Mouse (Mus musculus) liver (tissue): Measurements from ENCODE around the gene Zfp362.

Source experiments
- DNase-seq: peaks from one replicate; pipeline ENCODE4 v3.0.0-alpha.2; 2020; ENCODE audit warnings: mixed read lengths

Gene Zfp362

DNA sequence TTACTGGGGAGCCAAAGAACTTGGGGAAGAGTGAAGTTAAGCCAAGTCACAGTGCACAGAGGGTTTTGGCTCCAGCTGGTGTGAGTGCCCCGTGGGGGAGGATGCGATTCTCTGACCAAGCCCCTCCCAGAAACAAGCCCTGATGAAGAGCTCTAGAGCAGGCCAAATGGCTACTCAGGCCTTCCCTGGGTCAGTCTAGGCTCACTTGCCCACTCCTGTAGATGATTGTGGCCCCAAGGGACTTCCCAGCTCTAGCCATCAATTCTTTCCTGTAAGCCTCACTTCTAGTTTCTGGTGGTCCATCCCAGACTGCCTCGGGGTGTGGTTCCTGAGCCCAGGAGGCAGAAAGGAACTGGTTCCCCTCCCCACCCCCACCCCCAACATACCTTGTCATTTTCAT is 50.8 kb downstream of the Zfp362 start, which contains the start of gene A3galt2:
A3galt2 (plus strand) TSS at position 301 of the 400 bp plus-strand sequence.
- DNase-seq: no peak

DNA sequence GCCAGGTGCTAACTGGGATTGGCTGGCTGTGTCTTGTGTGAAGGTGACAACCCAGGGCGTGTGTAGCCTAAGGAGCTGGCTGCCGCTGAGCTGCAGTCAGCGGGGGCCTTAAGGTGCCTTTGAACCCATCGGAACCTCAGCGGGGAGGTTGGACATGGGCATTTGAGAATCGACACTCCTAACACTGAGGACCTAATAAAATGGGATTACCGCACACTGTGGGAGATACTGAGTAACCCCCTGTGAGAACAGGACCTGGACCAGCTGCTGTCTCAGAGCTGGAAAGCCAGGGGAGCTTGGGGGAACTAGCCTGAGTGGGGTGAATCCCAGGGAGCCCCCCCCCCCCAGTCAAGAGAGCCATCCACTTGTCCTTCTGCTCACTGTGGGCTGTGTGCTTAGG is 52.3 kb downstream of the Zfp362 start:
- DNase-seq: no peak

DNA sequence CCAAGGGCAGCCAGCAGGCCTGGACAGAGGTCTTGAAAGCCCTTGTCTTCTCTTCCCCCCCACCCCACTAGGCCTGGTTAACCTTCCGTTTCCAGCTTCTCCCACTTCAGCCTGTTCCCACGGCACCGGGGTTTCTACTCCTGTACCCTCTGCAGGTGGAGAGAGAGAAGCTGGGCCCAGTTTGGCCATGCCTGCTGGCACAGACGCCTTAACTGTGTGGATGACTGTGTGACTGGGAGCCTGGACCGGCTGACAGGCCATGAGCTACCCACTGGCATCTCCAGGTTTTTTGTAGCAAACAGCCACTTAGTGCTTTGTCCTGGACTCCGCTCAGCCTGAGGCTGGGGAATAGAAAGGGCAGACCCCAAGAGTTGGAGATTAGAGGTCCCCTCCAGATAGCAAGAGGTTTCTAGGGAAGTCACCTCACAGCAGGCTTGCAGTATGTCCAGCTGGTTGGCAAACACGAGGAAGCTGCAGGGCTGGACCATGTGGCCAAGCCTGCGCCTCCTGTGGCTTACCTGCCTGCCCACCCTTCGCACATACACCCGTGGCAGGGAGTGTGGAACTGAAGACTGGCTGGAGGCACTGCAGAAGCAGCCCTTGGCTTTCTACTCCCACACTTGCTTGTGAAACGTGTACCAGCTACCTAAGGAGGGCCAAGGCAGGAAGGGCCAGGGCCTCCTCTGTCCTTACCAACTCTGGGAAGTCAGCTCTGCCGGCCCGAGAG is 53.7 kb downstream of the Zfp362 start:
- no peak for DNase-seq

DNA sequence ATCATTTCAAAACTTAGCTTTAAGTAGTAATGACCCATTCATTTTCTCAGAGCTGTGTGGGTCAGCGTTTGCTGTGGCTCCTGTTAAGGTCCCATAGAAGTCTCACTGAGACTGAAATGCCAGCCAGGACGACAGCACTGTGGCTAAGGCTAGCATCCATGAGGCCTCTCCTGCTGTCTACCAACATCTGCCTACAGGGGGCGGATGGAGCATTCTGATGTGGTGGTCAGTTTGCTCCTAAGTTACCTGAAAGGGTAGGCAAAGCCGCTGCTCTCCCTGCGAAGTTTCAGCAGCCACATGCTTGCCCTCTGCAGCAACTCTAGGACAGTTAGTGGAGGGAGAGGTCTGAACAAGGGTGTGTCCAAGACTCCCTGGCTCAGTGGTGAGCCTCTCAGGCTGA is 54.8 kb downstream of the Zfp362 start:
- no peak for DNase-seq

DNA sequence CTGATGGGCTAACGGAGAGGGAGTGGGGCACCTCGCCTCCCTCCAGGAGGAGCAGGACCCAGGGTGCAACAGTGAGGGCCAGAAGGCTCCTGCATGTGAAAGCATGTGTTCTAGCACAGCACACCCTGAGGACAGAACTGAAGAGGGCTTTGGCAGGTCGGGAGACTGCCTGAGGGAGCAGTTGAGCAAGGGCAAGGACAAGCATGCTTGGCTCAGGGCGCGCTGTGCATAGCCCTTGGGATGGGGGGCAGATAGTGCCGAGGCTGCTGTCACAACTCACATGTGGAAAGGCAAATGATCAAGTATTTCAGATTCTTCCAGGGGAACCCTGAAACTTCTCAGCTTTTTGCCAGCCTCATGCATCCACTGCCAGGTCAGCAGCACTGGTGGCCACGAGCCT is 57.5 kb downstream of the Zfp362 start:
- DNase-seq: no peak

DNA sequence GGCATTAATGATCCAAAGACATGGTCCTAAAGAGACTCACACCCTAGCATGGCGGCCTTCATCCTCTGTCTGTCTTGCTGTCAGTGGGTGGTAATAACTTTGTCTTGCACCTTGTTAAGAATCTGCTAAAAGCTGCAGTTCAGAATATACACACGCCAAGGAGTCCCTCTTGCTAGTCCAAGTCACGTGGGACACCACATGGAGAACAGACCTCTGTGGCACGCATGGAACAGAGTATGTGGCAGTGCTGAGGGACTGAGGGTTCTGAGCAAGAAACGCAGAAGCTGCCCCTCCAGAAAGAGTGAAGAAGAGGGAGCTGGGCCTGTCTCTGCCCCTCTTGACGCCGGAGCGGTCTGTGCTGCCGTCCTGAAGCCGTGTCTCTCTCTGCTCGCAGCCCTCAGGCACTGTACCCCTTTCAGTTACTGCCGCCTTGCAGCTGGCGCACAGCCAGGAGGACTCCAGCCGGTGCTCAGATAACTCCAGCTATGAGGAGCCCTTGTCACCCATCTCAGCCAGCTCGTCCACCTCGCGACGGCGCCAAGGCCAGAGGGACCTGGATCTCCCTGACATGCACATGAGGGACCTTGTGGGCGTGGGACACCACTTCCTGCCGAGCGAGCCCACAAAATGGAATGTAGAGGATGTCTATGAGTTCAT is 58.1 kb downstream of the Zfp362 start:
- DNase-seq: no peak

DNA sequence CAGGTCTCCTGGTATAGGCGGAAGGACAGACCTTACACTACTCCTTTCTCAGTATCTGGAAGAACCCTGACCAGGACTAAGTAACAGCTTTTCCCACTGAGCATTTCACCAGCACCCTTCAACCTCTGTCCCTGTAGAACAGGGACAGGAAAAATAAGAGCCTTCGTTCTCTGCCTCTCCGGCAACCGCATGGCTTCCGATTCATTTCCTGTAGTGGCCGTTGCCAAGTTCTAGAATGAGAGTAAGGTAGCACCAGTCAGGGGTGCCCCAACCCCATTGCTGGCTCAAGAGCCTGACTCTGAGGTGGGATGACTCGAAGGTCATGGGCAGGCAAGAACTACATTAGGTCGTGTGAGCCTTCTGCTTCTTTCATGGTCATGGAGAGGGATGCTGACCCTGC is 60.7 kb downstream of the Zfp362 start:
- no peak for DNase-seq

DNA sequence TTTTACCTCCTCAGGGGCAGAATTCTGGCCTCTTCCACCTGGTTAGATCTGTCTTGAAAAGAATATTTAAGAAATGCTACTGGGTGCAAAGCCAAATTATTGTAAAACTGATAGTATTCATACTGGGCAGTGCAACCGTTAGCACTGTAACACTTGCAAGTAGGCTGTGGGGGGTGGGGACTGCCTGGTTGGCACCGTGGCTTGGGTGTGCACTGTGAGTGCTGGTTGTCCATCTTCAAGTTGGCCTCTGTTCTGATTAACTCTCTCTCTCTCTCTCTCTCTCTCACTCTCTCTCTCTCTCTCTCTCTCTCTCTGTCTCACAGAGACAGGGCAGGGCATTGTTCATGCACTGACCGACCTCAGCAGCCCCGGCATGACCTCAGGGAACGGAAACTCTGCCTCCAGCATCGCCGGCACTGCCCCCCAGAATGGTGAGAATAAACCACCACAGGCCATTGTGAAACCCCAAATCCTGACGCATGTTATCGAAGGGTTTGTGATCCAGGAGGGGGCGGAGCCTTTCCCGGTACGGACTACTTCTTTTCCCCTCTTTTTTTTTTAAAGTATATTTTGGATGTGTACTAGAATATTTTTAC is 62.7 kb downstream of the Zfp362 start:
- no peak for DNase-seq

DNA sequence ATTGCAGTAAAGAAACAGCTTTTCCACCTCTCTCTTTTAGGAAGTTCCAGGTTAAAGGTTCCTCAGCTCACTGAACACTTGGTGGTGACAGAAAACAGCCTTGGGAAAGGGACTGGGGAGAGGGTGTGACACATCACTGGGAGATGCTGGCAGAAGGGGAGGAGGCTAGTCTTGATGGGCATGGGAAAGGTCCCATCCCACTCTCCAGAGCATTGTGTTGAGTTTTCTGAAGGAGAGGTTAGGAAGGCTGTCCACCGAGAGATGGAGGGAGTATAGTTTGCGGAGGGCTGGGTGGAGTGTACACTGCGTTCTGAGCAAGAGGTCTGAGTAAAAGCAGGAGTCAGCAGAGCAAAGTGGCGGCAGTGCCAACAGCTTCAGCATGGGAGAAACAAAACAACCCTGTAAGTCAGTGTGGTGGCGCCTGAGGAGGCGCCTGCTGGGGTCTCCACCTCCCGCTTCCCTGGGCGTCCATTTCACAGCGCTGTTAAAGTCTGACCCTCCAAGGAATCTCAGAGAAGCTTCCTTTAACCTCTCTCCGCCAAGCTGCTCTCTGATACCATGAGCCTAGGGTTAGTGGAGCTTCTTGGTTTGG is 63.4 kb downstream of the Zfp362 start:
- DNase-seq: no peak

DNA sequence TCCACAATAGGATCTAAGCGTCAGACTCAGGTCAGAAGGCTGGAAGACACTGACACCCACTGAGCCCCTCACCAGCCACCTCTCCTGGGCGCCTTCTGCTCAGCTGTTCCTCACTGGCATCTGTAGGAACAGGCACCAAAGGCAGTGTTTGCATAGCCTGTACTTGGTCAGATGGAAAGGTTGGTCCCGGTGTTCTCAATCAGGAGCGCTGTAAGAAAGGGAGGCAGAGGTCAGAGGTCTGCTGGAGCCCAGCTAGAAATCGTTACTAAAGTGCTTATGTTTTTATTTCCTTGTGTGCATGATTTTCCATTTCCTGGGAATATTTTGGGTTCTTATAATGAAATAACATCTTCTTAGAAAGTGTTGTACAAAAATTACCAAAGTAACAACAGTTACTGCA is 63.9 kb downstream of the Zfp362 start:
- no peak for DNase-seq

DNA sequence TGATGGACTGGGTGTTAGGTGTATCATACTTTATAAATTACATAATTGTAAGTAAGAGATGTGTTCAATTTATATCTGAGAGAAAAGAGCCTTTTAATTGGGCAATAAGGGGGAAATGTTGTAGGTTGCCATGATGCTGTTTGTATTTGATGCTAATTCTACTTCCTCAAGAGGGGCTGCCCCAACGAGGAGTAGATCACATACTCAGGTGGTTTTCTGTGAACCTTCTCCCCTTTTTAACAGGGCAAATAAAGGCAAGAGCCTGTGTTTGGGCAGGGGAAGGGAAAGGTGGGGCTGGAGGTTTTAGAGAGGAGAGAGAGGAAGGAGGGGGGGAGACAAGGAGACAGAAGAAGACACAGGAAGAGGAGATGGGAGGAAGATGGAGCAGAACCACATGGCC is 65.0 kb downstream of the Zfp362 start:
- DNase-seq: no peak

DNA sequence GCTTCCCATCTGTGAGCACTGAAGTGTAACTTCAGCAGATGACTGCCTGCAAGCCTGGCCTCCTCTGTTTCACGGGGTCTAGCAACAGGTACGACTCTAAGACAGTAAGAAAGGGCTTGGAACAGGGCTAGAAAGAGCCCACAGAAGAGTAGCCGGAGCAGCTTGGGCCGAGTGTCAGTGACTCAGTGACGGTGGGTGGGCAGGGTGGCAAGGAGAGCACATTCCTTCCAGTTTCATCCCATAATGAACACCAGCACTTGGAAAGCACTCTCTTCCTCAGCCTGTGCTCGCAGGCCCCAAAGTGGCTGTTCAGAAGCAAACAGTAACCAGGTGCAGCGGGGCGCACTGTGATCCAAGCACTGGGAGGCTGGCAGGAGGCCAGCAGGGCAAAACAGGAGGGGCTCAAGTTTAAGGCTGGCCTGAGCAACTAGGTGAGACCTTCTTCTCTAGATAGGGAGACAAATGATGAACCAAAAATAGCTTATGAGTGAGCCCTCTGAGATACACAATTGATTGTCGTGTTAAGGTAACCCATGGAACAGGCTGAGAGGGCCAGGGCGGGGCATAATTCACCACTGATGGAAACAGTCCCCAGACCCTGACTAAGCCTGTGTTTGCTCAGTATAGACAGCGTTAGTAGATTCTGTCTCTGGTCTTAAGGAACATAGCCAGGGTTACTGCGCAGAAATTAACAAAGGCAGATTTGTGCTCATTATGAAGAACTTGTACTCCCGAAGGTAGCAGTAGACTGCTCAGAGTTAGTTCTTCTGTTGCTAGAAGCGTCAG is 67.8 kb downstream of the Zfp362 start:
- no peak for DNase-seq

DNA sequence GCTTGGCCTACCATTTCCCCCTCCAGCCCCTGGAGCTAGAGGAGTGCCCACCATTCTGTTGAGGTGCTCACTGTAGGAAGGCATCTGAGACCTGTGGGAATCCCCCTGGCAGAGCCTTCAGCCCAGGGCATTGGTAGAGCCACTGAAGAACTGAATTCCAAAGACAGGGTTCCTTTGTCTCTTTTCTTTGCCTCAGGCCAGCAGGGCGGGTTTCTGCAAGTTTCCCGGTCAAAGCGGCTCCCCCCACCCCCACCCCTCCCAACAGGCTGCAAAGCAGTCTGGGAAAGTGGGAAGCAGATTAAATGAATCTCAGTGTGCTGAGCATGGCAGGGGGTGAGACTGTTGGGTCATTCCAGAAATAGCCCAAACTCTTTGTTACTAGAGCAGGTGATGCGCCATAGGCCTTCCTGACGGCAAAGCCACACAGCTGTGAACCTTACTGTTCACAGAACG is 68.7 kb downstream of the Zfp362 start:
- DNase-seq: no peak

DNA sequence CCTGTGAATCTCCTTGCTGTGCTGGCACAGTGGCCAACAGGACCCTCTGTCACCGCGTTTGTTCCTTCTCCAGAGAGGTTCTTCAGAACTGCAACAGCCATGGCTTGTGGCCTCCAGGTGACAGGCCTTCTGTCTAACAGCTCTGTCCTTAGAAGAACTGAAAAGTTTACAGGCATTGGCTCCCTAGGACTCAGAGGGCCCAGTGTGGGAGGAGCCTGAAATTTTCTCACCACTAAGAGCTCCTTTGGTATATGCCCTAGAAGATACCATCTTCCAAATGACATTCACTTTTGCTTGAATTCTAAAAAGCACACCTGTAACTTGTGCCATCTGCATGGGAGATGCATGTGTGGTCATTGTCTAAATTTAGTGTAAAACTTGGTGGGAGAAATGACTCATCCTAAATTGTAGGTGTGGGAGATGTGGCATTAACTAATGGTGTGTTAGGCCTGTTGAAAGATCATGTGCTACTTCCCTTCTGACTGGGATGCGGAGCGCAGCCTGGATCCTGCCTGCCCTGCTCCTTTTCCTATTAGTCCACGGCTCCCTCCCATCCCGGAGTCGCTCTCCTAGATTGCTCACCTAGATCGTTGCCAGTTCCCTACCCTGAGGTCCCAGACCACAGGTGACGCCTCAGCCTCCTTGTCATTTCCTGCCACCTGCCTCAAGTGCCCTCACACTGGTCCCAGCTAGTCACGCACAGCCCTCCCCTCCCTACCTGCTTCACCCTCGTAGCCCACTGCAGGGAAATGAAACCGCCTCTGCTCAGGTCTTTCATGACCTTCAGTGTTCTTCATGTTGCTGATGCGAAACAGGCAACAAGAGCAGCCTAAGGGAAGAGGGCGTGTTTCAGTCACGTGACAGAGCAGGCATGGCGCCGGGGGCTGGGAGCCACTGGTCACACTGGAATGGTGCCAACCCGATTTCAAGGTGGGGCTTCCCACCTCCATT is 70.8 kb downstream of the Zfp362 start:
- DNase-seq: no peak

DNA sequence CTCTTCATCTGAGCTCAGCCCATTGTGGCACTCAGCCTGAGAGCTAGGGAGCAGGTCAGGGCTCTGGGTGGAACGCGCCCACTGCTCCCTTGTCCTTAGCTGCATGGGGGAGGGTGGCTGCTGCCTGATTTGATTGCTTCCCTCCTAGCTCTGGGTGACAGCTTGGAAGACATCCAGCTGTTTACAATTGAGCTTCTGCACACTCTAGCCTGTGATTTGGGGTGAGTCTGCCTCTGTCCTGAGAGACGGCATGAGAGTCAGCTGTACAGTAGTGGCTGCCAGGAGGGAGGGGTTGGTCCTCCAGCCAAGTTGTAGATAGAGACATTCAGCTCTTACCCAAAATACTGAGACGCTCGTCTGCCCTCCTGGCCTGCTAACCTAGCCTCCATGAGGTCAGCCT is 71.6 kb downstream of the Zfp362 start:
- peak; percentile 43 for DNase-seq

DNA sequence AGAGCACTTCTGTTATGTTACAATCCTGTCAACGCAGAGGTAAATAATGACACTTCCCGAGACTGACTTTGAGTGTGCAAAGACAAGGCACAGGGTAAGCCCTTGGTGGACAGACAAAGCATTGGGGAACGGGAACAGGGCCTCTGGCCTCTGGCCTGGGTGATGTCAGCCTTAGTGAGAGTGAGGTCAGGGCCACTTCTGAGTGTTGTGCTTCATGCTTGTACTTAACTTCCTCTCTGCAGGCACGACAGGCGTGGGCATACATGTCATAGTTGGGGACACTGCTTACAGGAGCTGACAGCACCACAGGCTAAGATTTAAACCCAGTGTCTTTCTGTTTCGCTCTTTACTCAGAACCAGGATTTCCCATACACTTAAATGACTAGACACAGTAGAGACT is 72.3 kb downstream of the Zfp362 start:
- no peak for DNase-seq

DNA sequence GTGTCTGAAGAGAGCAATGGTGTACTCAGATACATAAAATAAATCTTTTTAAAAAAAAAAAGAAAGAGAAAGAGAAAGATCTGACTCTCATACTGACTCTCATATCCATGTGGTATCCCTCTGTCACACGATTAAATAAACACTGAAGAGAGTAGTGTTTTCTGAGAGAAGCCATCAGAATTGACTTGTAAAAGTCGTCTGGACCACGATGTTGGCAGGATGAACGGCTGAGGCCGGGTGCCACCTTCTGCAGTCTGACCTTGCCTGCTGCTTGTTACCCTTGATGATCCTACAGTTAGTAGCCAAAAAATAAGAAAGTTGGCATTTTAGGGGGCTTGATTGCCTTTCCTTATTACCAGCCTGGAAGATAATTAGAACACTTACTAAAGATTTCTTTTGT is 73.1 kb downstream of the Zfp362 start:
- DNase-seq: no peak

DNA sequence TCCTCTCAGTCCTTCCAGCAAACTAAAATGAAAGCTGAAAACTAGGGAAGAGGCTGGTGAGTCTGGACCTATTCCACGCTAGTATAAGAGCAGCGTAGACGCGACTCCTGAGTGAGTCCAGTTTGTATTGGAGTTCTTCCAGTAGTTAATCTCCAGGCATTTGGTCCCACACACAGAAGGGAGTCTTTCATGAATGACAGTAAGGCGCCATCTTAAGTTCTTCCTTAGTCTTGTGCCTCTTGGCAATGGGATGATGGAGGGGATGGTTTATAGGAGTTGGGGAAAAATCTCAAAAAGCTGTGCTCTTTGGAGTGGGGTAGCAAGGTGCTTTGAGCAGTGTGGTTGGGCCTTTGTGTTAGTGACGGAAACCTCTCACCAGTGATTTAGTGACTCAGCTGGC is 75.6 kb downstream of the Zfp362 start:
- DNase-seq: no peak

DNA sequence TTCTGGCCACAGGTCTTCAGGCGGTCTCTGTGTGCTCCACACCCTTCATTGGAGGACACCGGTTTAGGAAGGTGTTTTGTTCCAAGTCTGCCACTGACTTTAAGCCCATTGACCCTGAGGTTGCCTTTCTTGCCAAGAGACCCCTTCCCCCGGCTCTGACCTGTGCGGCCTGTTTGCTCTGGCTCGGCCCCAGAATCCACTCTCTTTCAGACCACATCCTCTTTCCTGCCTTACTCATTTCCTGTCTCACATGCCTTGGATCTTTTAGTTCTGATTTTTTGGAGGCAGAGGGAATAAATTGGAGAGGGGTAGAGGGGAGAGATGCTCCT is 76.2 kb downstream of the Zfp362 start:
- DNase-seq: no peak

DNA sequence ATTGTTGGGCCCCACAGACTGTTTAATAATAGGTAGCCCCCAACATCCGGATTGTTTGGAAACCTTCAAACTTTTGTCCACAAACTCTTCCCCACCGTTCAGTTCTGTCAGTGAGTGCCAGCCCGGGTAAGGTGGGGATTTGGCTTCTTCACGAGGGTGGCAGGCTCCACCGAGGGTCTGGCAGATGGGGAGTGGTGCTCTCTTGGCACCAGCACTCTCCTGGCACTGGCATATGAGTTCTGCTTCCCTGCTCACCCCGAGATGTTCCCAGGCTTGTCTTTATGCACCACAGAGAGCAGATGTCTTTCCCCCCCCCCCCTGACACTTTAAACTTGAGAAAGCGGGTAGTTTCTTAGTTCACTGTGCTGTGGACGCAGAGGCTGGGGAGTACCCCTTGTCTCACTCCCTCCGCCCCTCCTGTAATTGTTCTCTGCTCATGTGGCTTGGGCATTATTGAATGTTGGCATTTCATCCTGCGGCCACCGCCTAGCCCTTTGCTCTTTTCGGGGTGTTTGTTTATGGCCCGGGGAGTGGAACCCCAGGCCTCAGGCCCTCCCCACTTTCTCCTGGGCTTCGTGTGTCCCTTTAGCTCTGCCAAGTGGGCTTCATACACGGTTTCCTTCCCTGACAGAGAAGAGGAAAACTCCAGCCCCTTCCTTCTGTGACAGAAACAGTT is 76.7 kb downstream of the Zfp362 start:
- DNase-seq: no peak

DNA sequence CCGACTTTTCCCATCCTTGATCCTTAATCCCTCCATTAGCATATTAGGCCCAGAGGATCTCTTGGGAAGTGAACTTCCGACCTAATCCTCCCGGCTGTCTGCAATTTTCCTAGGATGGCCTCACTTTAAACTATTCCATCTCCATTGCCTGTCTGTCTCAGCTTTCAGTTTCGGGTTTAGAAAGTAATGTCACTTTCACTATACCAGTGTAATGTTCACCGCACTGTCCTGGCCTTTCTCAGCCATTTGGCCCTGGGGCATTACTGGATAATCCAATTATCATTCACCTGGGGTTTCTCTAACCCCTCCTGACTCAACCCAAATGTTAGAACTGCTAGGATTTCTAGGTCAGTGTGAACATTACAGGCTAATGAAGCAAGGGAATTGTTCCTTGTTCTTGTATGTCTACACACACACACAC is 77.4 kb downstream of the Zfp362 start:
- no peak for DNase-seq
